Comparison of ENCODE assay signal across 16 mouse cellular contexts in the genomic region with DNA sequence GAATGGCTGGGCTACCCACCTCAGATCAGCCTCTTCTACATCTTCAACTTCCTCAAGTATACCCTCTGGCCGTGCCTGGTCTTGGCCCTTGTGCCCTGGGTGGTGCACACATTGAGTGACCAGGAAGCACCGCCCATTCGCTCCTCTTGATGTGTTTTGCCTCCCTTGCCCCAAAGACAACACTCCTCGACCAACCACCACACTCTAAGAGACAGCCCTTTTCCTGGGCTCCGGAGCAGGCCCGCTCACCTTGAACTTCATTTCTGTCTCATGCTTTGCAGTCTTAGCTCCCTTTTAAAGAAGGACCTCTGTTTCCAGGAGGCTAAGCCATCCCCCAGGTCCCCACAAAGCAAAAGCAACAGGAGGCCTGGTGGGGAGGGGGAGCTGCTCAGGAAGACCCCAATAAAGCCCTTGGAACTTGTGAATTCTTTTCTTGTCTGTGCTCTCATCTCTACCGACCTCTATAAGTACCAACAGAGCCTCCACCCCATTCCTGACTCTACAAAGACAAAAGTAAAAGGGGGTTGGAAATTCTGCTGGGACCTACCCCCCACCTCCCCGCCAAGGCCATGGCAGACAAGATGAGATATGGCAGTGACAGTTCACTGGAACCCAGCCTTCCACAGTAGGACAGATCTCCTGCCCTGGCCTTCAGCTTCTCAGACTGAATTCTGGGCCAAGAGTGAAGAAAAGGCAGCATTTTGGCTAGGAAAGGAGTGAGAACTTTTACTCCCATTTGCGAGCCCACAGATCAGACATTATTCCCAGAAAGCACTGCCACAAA. TPM values are rescaled to one million over a fixed set of nuclear protein-coding genes. Genes with fewer than 3 reads are reported as not detected.
DNase-seq lines count a peak whose midpoint lies in the region.
"Had no signal": no experiment of that assay in that cellular context is flagged by ENCODE, and none has a peak within 500 bp of the region (broad histone marks: within the 10 kb centered on the region; RNA-seq: fewer than 3 reads in every experiment).

No protein-coding gene starts in this region.

- peak; percentile 85 to 92 for DNase-seq in adrenal gland, adult (ENCODE audit: inconsistent age in 2 of 2, low spot score in 1 of 2)
- no peak for DNase-seq in adrenal gland, postnatal 4 days (ENCODE audit: low spot score in 2 of 2)
- DNase-seq in right cerebral cortex, postnatal 10 days (ENCODE audit: low spot score in 2 of 2), result peak; percentile 23 to 38
- no peak for DNase-seq in right cerebral cortex, postnatal 14 days
- peak; percentile 72 for DNase-seq in adrenal gland, adult 8-10 months
- DNase-seq in adrenal gland, postnatal 36 days, result peak; percentile 79 to 85
- DNase-seq in lung, postnatal 10 days, result no peak
- DNase-seq in spleen, postnatal 36 days (ENCODE audit: low spot score in 2 of 2), result no peak
- DNase-seq: B cell, adult 2 months; cerebellum, adult 11 months; cerebellum, adult 8-10 months; gastrocnemius, adult 2 months; gastrocnemius, postnatal 25 days; heart, postnatal 36 days had no signal

RNA-seq across cellular contexts. Expression of a gene that starts 4.4 kb away (rescaled TPM):
- total RNA-seq in adrenal gland, postnatal 4 days (2021), result 10 to 100 TPM; 86.3 to 93.3 TPM
- total RNA-seq in adrenal gland, adult 8-10 months (2022), result 100 to 1,000 TPM; 143 to 173 (median 158) TPM
- total RNA-seq in adrenal gland, postnatal 36 days (2021), result 100 to 1,000 TPM; 126 to 133 TPM

RNA-seq across cellular contexts. Expression of a gene that starts 8.8 kb away (rescaled TPM):
- 10 to 100 TPM; 83.5 to 83.6 TPM for total RNA-seq in adrenal gland, postnatal 4 days (2021)
- total RNA-seq in adrenal gland, adult 8-10 months (2022), result 10 to 100 TPM; 67.2 to 86.9 (median 81.0) TPM
- total RNA-seq in adrenal gland, postnatal 36 days (2021), result 10 to 100 TPM; 81.9 to 90.1 TPM

RNA-seq across cellular contexts. Expression of a gene that starts 36.1 kb away (rescaled TPM):
- total RNA-seq in adrenal gland, postnatal 4 days (2021), result 100 to 1,000 TPM; 123 to 125 TPM
- 100 to 1,000 TPM; 100 to 175 (median 132) TPM for total RNA-seq in adrenal gland, adult 8-10 months (2022)
- total RNA-seq in adrenal gland, postnatal 36 days (2021), result 10 to 100 TPM; 96.3 to 96.5 TPM

RNA-seq across cellular contexts. Expression of a gene that starts 37.6 kb away (rescaled TPM):
- total RNA-seq in adrenal gland, postnatal 4 days (2021), result 10 to 100 TPM; 21.8 to 22.5 TPM
- 10 to 100 TPM; 18.0 to 21.8 (median 19.7) TPM for total RNA-seq in adrenal gland, adult 8-10 months (2022)
- 10 to 100 TPM; 15.2 to 17.7 TPM for total RNA-seq in adrenal gland, postnatal 36 days (2021)

RNA-seq across cellular contexts. Expression of a gene that starts 48.5 kb away (rescaled TPM):
- 1 to 10 TPM; 1.3 to 3.1 TPM for total RNA-seq in adrenal gland, postnatal 4 days (2021)
- total RNA-seq in adrenal gland, adult 8-10 months (2022), result 1 to 10 TPM in 2 of 4 experiments, under 1 TPM in 2; 0.20 to 3.0 (median 1.6) TPM
- under 1 TPM; 0.13 to 0.43 TPM for total RNA-seq in adrenal gland, postnatal 36 days (2021)
- total RNA-seq: G1E; gastrocnemius, adult 2 months; gastrocnemius, postnatal 25 days; granulocyte monocyte progenitor cell, adult 5-6 weeks; heart, postnatal 36 days had no signal

Comparison
In these comparisons a context has a peak if more than half of its experiments do, and no peak if none do; other contexts are left out.
1. DNase-seq: peak in adrenal gland, adult (2 of 2), right cerebral cortex, postnatal 10 days (2 of 2), adrenal gland, adult 8-10 months (single experiment) and adrenal gland, postnatal 36 days (2 of 2); none in adrenal gland, postnatal 4 days (0 of 2), right cerebral cortex, postnatal 14 days (single experiment), lung, postnatal 10 days (single experiment) and spleen, postnatal 36 days (0 of 2).